Mouse (Mus musculus) adrenal gland, postnatal 14 days (tissue): ENCODE results near the gene Kif2b. TPM values are rescaled to one million over a fixed set of nuclear protein-coding genes. Genes with fewer than 3 reads are reported as not detected.

ENCODE experiments used
- DNase-seq: peaks from one replicate; pipeline ENCODE4 v3.0.0; 2021; ENCODE audit warnings: mixed read lengths
- long read RNA-seq, 2 experiments: library from polyadenylated mRNA; stranded (forward); transcript quantifications; one replicate each; pipeline ENCODE4 v2.0.0; 2021
- total RNA-seq: library from RNA; stranded (reverse); gene quantifications from 2 replicates; pipeline ENCODE4 v1.2.3, GENCODE M21; 2021

Gene Kif2b
- not detected in 2 replicates for total RNA-seq
- long read RNA-seq, experiment 1: 0 reads
- long read RNA-seq, experiment 2: 0 reads

DNA sequence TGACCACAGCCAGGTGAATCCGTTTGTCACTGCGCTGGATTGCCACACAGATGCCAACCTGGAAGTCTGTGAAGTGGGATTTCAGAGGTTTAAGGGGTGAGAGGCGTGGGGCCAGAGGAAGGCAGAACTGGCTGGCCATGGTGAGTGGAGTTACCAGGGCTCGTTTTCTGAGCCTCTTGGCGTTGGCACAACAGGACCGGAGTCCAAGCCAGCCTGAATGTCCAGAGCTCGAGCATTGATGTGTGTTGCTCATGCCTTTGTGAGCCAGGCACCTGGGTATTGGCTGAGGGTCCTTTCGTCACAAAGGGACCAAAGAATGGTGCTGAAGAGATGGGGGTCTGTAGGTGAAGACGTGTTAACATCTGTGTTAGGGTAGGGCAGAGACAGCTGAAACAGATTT lies at the start of gene Kif2b:
TSS of gene Kif2b (minus strand) at position 242 of the 400 bp plus-strand sequence.
- DNase-seq: no peak

DNA sequence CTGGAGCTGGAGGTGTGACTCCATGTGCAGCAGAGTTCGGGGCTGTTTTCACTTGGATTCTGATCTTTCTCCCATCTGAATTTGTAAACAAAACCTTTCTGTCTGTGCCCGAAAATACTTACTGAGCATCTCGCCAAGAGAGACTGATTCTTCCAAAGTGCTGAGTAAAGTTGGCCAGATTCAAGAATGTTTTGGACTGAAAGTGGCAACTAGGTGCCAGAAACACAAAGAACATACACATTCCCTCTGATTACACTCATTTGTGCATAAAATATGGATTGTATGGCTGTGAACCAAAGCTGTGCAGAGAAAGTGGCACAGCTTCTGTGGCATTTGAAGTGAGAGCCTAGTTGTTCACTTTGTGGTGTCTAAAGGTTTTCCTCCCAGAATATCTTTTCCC lies 15.7 kb upstream of the Kif2b start:
- no peak for DNase-seq

DNA sequence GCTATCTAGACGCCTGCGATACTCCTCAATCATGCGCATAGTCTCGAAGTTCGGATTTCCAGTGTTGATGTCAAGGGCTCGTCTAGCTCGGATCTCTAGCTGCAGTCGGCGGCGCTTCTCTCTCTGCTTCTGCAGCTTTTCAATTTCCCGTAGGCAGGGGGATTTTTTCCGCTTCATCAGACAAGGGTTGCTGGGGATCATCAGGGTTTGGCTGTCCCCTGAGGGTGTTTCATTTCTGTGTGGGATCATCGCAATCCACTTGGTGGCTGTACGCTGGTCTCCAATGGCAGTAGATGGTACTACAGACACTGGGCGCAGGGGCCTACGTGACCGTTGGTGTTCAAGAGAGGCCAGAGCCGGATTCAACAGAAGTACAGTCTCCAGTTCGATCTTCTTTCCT lies 502 bp downstream of the Kif2b start:
- DNase-seq: no peak

DNA sequence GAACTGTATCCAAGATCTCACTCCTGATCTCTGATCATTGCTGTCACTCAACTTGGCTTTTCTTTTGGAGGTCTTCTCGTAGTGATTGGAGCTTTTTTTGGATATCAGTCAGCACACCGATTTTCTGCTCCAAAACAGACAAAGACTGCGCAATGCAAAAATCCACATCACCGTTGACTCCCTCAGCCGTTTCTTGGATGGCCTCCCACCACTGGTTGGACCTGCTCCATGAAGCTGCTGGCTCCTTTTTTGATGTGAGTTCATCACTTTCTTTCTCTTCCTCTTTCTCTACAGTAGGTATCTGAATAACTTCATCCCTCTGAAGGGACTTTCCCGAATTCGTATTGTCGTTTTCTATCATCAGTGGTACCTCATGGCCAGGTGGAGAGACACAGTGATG lies 2.0 kb downstream of the Kif2b start:
- DNase-seq: peak; percentile 12

DNA sequence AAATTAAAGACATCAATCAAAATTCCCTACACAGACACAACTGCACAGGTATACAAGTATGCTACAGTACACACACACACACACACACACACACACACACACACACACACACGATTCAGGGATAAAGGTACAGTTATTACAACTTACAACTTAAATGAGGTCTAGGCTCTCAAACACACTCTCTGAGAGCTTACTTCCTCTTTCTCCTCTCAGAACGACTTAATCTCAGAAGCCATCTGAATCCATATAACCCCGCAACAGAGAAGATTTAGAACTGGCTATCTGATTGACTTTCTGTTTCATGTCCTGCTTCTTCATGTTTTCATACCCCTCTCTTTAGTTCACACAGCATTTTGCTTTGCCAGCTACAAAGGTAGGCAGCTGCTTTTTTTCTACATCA lies 2.9 kb downstream of the Kif2b start:
- DNase-seq: no peak

DNA sequence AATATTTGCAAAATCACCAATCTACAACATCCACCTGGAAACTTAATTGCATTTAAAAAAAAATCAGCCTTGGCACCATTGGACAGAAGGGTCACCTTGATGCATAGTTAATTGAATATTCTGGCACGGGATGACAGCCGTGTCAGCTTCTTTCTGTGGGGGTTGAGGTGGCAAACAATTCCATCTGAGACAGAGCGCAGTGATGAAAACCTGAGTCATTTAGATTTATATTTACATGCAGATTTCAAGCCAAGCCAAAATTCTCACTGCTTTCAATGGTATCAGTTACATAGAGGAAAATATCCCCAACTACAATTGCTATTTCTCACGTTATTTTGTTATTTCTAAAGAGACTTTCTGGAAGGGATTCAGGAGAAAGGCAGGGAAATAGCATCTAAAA lies 46.6 kb downstream of the Kif2b start:
- no peak for DNase-seq
